Mouse (Mus musculus) bone marrow, adult 2 months (tissue): ENCODE measurements around the gene Dlg1.

Experiments
- CTCF ChIP-seq: fragments of 200-500 bp; IDR thresholded peaks from 2 replicates; pipeline ENCODE4 v1.5.1; 2011; ENCODE audit warnings: low read length, control low read depth; ENCODE audit not compliant: control insufficient read depth, insufficient read depth
- POLR2A ChIP-seq: fragments of 200-500 bp; IDR thresholded peaks from 2 replicates; pipeline ENCODE4 v1.6.1; 2011; ENCODE audit warnings: low read depth, mild to moderate bottlenecking, control low read depth, low read length, borderline replicate concordance; ENCODE audit not compliant: control insufficient read depth

DNA sequence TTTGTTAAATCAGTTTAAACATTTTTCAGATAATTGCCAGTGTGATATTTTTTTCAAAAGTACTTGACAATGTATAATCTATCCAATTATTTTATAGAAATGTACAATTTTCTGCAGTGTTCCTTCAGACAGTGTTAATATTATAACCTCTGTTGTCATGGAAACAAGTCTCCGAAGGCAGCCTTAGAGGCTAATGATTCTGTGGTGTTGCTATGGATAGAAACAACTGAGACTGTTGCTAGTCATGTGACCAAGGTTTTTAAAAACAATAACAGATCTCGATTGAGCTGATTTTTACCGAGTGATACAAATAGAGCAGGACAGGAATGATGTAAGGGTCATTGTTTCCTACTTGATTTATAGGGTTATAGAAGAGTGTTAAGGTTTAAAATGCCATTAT, 103.5 kb downstream of the Dlg1 start:
- TF ChIP-seq CTCF (no peak), POLR2A (no peak)
